Mouse (Mus musculus): ENCODE results near the gene Iqgap1.

DNA sequence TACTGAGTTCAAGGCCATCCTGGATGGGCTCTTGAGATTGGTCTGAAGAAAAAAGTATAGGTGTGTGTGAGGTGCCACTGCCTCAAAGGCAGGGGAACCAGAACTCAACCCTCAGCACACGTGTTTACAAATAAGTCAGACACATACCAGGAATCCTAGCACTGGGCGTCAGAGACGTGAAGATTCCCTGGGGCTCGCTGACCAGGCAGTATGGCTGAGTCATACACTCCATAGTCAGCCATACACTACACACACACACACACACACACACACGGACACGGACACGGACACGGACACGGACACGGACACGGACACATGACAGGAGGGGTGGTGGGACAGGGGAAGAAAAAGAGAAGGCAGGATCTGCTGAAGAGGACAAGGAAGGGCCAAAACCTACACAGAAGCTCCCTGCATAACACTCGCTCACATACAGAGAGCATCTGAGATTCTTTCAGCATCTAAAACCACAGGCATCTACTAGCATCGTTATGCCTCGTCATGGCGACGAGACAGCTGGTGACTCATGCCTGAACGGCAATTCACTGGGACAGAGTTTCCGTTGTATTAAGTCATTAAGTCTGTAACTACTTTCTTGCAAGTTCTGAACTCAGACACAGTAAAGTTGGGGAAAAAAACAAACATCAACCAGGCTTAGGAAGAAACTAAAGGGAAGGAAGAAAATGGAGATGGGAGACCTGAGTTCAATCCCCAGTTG is 2.5 kb upstream of the Iqgap1 start:
- TF ChIP-seq MAFK (IDR thresholded peaks at IDR 0.05; ENCODE audit: borderline replicate concordance, low read depth, low read length) (no peak), MAX (IDR thresholded peaks at IDR 0.05; ENCODE audit: low read length) (no peak), CTCF (IDR thresholded peaks at IDR 0.05 in 2 of 3, conservative IDR thresholded peaks at IDR 0.05 in 1 of 3; ENCODE audit: control insufficient read depth in 1 of 3, insufficient read depth in 1 of 3, low read depth in 2 of 3, low read length in 3 of 3, poor library complexity in 1 of 3, severe bottlenecking in 1 of 3) (no peak)

Measured in MEL (cell line).